Mouse (Mus musculus): ENCODE data around the gene Mcidas.

Mcidas gene

DNA sequence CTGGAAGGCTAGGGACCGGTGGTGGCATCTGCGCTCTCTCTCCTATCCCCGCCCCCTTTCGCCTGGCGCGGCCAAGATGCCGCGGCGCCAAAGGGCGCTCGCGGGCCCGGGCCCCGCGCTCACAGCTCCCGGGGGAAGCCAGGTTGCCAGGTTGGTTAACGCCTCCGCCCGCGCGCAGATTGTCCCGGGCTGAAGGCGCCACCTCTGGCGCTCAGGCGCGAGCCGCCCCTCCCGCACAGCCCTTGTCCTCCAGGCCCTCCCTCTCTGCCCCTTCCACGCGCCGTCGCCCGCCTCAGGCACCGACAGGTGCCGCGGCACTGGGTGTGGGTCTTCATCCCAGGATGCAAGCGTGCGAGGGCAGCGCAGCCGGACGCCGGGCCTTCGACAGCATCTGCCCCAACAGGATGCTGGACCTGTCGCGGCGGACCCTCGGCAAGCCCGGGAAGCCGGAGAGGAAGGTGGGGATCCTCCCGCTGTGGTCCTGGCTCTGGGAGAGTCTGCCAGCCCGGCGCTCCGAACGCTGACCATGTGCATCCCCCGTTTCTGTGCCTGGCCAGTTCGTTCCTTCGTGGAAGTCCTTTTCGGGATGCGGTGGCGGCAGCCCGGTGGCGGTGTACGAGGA lies at the start of gene Mcidas:
TSS of gene Mcidas (plus strand) at position 315 of the 622 bp plus-strand sequence.
- DNase-seq (ENCODE audit: low spot score) = no peak

DNA sequence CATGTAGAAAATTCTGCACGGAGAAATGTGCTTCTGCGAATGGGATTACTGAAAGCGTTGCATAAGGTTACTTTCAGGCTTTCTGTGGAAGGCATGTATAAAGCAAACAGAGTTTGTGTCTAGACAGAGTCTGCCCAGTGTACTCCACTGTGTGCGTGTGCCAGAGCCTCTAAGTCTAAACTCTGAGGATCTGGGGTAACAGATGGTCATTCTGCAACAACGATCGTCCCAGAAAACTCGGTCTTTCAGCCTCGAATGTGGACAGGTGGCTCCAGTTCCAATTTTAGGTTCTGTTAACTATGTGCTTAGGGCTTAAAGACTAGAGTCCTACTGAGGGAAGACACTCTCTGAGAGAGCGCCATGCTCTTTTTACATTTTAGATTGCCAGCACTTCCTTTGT lies 48.3 kb upstream of the Mcidas start:
- DNase-seq (ENCODE audit: low spot score) = no peak

DNA sequence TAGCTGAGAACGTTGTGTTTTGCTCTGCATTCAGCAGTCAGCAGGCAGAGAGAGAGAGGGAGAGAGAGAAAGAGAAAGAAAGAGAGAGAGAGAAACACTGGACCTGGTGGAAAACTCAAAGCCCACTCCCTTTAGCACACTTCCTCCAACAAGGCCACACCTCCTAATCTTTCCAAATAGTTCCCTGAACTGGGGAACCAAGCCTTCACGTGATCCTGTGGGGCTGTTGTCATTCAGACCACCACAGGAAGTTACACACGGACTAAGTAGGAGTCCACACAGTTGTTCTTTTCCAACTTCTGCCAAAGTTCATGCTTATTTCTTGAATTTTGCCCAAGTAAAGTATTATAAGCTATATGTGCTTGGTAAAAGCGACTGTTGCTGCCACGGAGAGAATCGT lies 47.7 kb upstream of the Mcidas start:
- DNase-seq (ENCODE audit: low spot score) = no peak

DNA sequence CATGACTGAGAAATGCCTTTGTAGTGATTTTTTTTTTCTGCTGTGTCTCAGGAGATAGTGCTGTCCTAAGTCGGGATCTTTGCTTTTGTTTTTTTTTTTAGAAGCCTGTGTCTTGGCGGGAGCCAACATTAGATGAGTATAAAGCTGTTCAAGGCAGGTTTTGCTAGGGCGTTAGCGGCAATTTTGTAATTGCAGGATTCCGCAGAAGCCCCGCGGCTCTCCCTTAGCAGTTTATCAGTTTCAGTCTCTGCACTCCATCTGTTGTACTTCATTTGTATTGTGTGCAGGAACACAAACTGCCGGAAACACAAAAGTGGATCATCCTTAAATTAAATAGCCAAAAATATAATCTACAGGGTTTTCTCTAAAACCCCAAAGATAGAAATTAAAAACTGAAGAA lies 39.6 kb upstream of the Mcidas start:
- no peak for DNase-seq (ENCODE audit: low spot score)

DNA sequence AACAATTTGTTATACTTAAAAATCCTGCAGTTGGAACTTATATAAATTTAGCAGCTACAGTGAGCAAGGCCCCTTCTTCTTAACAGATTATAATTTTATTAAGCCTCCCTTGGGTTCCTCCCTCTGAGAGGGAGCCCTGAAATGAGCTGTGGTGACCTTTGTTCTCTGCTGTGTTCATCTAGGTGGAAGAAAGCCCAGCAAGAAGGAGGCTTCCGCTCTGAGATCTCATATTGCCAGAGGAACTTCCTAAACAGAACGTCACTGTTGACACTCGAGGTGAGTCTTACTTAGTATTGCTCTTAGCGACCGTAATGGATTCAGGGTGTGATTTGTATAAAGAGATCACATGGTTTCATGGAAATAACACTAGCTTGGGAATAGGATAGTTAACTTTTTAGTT lies 30.6 kb upstream of the Mcidas start:
- no peak for DNase-seq (ENCODE audit: low spot score)

DNA sequence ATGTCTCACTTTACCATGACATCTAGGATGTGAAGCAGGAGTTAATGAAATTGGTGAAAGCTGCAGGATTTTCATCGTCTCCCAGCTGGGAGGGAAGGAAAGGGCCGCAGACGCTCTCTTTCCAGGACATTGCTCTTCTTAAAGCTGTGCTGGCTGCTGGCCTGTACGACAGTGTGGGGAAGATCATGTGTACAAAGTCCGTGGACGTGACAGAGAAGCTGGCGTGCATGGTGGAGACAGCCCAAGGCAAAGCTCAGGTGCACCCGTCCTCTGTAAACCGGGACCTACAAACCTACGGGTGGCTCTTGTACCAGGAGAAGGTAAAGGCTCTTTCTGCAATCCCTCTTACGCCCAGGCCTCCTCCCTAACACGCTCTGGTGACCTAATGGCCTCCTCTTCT lies 29.2 kb upstream of the Mcidas start:
- no peak for DNase-seq (ENCODE audit: low spot score)

DNA sequence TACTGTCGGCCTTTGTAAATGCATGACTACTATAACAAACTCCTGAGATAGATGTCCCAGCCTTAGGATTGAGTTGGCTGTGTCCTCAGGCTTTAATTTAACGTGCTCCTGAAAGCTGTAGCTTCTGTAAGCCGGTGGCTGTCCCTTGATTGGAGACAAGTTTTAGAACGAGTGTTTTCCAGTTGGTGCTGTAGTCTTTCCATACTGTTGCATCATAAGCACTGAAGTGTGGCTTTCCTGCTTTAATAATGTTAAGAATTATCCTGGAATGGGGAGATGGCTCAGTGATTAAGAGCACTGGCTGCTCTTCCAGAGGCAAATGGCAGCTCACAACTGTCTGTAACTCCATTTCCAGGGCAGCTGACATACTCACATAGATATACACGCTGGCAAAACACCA lies 26.4 kb upstream of the Mcidas start:
- no peak for DNase-seq (ENCODE audit: low spot score)

DNA sequence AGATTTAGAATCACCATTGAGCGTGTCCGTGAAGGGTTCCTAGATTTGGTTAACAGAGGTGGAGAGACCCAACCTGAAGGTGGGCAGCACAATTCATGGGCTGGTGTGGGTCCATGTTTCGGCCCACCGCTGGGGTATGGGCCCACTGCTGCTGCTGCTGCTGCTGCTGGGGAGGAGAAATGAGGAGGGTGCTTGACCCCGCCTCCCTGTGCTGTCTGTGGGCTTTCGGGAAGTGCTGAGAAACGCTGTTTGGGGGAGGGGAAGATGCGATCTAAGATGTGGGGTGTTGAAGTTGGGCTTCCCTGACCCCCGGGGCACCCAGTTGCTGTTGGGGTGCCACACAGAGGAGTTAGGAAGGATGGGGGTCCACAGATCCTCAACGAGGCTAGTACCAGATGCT lies 16.9 kb upstream of the Mcidas start:
- DNase-seq (ENCODE audit: low spot score) = no peak

DNA sequence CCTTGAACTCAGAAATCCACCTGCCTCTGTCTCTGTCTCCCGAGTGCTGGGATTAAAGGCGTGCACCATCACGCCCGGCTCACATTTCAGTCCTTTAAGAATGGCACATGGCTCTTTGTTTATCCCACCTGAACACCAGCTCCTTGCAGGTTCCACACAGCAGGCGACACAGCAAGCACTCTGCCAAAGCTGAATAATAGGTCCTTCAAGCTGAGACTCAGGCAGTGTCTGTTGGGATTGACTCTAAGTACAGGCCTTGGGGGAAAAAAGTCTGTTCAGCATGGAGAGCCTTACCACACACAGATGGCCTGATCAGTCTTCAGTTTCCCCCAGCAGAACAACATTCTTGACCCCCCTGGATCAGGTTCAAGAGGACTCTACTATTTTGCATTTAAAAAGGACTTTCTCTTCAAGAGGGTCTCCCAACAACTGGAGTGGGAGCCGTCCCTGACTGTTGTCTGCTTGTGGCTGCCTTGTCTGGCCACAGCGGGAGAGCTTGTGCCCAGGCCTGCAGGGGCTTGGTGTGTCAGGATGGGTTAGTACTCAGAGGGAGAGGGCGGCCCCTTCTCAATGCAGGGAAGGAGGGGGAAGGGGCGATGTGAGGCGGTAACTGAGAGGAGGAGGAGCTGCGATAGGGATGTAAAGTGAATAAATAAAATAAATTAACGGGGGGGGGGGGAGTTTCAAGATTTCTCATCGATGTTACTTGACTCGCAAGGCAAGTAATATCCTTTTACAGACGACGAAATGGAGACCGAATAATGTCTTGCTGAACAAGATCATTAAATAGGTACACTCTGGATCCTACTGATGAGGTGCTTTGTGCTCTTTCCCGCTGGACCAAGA lies 7.8 kb upstream of the Mcidas start:
- DNase-seq (ENCODE audit: low spot score) = no peak

DNA sequence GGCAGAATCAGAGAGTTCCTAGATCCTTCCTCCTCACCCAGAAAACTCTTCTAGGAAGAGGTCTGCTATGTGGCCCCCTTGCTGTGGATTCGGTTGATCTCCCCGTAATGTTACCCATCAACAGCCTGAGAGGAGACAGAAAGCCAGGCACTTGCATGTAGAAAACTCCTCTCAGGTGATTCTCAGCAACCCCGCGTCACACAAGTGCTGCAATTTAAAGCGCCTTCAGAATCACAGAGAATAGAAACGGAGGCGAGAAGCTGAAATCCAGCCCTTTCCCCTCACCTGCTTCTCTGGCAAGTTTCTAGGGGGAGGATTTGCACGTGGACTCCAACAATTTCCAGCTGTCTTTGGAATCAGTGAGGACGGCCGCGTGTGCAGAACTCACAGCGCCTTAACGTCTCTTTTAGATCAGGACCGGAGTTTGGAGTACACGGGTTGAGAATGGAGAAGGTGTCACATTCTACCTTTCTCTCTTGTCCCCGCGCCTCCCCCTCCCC lies 7.1 kb upstream of the Mcidas start:
- no peak for DNase-seq (ENCODE audit: low spot score)

DNA sequence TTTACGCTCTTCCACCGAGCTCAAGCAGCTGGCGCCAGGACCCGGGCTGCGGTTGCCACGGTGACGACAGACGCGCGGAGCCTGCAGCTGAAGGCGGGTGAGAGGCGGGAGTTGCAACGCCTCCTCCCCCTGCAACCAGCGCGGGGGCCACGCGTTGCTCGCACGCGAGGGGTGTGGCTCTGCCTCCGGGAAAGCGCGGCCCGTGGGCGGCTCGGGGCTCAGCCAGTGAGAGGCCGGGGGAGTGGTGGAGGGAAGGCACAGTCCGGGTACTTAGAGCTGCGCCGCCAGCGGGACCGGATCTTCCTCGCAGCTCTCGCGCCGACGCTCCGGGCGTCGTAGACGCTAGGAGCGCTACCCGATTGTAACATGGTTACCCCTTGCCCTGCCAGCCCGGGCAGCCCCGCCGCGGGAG lies 6.1 kb upstream of the Mcidas start, which contains the start of gene Ccno:
TSS of gene Ccno (plus strand) at position 271 of the 412 bp plus-strand sequence.
- DNase-seq (ENCODE audit: low spot score) = peak; percentile 87

DNA sequence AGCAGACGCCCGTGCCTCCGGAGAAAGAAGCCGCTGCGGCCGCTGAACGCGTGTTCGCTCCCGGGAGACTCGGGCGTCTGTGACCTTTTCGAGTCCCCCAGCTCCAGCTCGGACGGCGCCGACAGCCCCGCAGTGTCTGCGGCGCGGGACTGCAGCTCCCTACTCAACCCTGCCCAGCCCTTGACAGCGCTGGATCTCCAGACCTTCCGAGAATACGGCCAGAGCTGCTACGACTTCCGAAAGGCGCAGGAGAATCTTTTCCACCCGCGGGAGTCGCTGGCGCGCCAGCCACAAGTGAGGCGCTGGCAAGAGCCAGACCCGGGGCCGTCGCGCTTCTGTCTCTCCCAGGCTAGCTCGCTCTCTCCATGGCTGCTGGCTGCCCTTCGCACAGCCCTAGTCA lies 5.7 kb upstream of the Mcidas start:
- DNase-seq (ENCODE audit: low spot score) = no peak

DNA sequence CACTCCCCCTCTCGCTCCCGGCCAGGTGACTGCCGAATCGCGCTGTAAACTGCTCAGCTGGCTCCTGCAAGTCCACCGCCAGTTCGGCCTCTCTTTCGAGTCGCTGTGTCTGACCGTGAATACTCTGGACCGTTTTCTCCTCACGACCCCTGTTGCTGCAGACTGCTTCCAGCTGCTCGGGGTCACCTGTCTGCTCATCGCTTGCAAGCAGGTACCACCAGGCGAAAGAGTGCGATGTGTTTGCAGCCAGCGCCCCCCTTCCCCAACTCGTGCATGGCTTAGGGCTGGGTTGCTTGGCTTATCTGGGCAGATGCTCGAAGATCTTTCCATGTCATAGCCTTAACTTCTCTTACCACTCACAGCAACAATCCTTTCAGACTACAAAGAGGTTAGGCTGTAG lies 4.8 kb upstream of the Mcidas start:
- DNase-seq (ENCODE audit: low spot score) = no peak

DNA sequence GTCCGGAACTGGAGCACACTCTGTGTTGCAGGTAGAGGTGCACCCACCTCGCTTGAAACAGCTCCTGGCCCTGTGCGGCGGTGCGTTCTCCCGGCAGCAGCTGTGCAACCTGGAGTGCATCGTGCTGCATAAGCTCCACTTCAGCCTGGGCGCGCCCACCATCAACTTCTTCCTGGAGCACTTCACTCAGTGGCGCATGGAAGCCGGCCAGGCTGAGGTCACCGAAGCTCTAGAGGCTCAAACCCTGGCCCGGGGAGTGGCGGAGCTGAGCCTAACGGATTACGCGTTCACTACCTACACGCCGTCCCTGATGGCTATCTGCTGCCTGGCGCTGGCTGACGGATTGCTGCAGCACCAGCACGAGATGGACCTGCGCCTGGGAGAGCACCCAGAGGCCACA lies 4.1 kb upstream of the Mcidas start:
- no peak for DNase-seq (ENCODE audit: low spot score)

DNA sequence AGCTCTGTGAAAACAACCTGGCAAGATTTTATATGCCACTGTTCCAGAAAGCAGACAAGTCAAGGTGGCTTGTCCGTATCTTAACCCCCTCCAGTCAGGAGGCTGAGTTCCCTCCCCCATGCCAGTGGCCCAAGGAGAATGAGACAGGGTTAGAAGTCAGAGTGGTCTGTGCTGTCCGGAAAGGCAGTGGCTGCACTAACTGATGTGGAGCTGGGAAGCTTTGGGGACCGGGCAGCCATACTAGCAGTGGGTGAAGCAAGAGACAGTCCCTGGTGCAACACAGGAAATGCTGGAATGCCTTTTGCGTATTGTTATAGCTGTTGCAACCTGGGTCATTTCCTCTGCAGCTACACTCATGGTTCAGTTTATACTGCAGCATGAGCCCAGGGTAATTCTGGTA lies 3.3 kb upstream of the Mcidas start:
- no peak for DNase-seq (ENCODE audit: low spot score)

DNA sequence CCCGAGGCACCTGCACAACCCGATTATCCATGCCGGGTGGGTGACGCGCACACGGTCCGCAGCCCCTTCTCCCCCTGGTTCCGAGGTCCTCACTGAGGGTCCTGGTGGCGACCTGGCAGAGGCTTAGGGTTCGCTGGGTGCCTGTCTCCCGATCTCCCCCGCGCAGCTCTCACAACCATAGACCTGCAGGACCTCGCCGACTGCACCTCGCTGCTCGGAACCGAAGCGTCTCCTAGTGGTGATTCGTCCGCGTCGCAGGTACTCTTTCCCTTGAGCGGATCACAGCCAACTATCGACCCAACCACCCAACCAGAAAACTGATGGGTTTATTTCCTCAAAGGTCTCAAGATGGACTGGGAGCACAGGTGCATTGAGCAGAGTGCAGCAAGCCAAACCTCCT lies 546 bp downstream of the Mcidas start:
- DNase-seq (ENCODE audit: low spot score) = no peak

DNA sequence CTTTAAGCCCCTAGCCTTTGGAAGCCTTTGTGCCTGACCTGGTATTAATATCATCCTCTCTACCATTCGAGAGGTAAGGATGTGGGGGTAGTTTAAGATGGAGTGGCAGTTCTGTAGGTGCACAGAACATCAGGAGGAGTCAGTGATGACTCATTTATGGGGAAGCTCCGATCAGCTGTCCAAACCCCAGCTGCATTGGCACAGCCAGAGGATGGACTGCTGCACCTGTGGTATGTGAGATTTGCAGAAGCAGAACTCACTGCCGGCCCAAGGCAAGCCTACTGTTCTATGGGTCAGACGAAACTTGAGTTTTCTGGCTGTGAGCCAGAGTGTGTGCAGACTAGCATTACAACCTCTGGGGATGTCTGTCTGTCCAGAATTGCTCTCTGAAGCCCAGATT lies 2.8 kb downstream of the Mcidas start:
- DNase-seq (ENCODE audit: low spot score) = no peak

DNA sequence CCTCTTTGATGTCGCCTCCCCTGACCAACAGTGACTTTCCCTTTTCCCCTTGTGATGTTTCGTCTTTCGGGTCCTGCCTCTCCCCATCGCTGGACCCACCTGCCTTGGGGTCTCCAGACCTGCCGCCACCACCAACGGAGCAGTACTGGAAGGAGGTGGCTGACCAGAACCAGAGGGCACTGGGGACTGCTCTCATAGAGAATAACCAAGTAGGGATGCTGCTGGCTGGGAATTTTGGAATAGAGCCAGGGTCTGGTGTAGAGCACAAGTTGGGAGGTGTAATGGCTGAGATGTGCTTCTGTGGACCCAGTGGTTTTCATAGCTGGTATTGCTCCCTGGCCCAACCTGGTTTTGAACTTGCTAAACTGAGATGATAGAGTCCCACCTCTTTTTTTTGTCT lies 3.7 kb downstream of the Mcidas start:
- DNase-seq (ENCODE audit: low spot score) = no peak

DNA sequence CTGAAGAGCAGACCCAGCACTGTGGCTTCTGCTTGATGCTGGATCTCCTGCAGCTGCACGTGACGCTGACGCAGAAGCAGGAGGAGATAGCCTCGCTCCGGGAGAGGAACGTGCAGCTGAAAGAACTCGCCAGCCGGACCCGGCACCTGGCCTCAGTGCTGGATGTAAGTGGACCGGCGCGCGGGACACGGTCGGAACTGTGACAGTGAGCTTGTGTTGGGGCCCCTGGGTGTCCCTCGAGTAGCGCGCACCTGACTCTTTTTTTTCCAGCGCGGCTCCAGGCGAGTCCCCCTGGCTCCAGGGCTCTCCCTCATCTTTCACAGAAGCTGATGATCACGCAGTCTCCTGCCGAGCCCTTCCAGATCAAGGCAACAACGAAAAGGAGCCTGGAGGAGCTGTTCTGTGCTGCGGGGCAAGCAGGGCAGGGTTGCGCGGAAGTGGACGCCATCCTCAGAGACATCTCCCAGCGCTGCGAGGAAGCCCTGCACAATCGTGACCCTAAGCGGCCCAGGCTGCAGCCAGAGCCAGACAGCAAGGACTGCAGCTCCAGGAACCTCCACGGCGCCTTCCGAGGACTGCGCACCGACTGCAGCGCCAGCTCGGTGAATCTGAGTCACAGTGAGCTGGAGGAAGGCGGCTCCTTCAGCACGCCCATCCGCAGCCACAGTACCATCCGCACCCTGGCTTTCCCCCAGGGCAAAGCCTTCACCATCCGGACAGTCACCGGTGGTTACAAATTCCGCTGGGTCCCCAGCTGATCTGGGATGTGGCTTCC lies 5.0 kb downstream of the Mcidas start:
- peak; percentile 44 for DNase-seq (ENCODE audit: low spot score)

DNA sequence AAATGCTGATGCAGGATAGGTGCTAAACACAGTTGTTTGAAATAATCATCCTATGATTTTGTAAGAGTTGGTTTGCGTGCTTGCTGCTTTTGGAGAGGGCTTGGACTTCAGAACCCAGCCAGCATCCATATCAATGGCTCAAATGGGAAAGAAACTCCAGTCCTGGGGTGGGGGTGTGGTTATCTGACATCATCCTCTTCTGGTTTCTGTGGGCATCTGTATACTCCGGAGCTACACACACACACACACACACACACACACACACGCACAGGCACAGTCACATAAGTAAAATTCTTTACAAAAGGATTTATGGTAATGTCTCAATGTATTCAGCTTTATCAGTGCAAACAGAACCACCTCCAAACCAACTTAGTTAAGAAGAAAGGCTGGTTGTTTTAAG lies 6.4 kb downstream of the Mcidas start:
- no peak for DNase-seq (ENCODE audit: low spot score)

DNA sequence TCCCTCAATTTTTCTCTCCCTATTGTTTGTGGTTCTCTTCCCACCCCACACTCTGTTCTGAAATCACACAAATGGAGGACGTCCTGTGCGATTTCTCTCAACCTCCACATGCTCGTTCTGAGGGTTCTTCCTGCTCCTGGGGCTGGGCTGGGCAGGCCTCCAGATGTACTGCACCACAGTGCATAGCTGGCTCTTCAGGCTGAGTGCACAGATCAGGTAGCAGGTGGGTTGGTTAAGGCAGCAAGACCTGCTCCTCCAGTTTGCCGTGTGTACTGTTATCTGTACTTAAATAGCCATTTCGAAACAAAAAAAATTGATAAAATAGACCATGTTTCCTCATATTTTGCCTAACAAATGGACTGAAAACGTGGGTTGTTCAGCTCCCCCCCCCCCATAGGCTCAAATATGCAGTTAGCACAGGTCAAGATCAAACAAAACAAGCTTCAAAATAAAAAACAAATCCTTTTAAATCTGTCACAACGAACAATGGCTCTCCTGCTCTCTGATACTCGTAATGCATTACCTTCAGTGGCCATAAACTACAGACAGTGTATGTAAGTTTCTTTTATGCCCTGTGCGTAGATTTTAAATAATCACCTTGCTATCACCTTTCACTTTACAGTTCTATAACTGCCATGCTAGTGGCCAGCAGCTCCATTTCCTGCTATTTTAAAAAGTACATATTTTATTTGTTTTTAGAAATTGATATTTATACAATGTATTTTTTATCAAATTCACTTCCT lies 7.1 kb downstream of the Mcidas start:
- DNase-seq (ENCODE audit: low spot score) = no peak

DNA sequence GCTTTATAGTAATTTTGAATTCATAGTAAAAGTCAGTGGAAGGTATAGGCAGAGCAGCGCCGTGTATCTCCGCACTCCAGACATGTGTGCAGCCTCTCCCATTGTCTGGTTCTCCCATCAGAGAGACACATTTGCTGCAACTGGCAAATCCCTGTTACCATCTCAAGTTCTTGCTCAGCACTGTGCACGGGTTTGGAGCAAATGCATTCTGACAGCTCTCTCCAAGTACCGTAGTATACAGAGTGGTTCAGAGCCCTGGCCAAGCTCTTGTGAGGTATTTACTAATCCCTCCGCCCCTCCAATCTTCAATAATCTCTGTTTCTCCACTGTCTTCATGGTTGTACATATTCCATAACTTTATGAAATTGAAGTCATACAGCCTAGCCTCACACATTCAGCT lies 19.0 kb downstream of the Mcidas start:
- DNase-seq (ENCODE audit: low spot score) = no peak

All from left cerebral cortex, adult 11 months (tissue).